Mouse (Mus musculus): ENCODE results near the gene Rpn1. TPM values are rescaled to one million over a fixed set of nuclear protein-coding genes. Genes with fewer than 3 reads are reported as not detected.

Gene Rpn1
- total and polyA plus RNA-seq, 3 experiments, result 67.7 to 114 (median 107) TPM

DNA sequence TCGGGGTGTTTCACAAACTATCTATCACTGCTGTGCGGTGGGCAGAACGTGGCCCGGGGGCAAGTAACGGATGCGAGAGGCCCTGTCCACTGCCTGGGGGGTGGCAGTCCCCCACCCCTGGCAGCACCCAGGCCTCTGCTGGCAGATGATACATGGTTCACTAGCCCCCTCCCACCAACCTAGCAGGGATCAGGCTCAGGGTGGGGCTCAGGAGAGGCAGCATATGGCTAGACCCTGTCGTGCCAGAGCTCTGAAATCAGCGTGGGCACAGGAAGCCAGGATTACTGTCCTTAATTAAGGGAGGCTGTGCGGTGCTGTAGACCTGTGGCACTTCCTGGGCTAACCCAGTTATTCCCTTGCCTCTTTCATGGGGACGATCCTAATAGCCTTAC lies 32.9 kb downstream of the Rpn1 start:
- no peak for TF ChIP-seq CTCF (IDR thresholded peaks at IDR 0.05)
- TF ChIP-seq POLR2A (IDR thresholded peaks at IDR 0.05; ENCODE audit: insufficient read depth, low read depth, low read length), result no peak
- no peak for TF ChIP-seq EP300 (IDR thresholded peaks at IDR 0.05; ENCODE audit: insufficient read depth, low read depth, low read length)
- Histone ChIP-seq H3K79me2 (replicated peaks; ENCODE audit: control insufficient read depth, insufficient read depth, low read length) (no peaks in the 10 kb centered on the region), H3K9ac (ENCODE audit: low read depth, low read length) (no peak overlapping the region), H3K27me3 (ENCODE audit: control insufficient read depth, insufficient read depth, low read length) (no peaks in the 10 kb centered on the region), H3K4me1 (ENCODE audit: control insufficient read depth, insufficient read depth, low read length) (no peaks in the 10 kb centered on the region), H3K4me3 (no peak overlapping the region), H3K27ac (no peak overlapping the region), H3K36me3 (ENCODE audit: control insufficient read depth, insufficient read depth, low read length) (no peaks in the 10 kb centered on the region)
- intact Hi-C loops (cut with DNase I), result no loop called here
- no peak for DNase-seq
- 87% methylated on average over 10 of the region's 10 CpGs for WGBS

DNA sequence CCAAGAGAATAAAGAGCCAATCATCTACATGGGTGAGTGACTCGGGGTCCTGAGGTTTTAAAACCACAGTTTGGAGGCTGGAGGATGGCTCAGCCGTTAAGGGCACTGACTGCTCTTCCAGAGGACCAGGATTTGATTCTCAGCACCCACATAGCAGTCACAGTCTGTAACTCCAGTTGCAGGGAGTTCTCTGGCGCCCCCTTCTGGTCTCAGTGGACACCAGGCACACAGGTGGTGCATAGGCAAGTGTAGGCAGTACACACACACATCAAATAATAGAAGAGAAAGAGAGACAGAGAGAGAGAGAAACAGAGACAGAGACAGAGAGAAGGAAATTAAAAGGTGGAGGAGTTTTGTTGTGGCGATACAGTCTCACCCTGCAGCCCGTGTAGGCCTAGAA lies 35.0 kb downstream of the Rpn1 start:
- intact Hi-C loops (cut with DNase I), result no loop called here
- Histone ChIP-seq H3K4me1 (ENCODE audit: control insufficient read depth, insufficient read depth, low read length) (no peaks in the 10 kb centered on the region; the same call in 1 of the 2 replicates), H3K36me3 (ENCODE audit: control insufficient read depth, insufficient read depth, low read length) (no peaks in the 10 kb centered on the region), H3K79me2 (replicated peaks; ENCODE audit: control insufficient read depth, insufficient read depth, low read length) (no peaks in the 10 kb centered on the region), H3K27me3 (ENCODE audit: control insufficient read depth, insufficient read depth, low read length) (no peaks in the 10 kb centered on the region), H3K27ac (no peak overlapping the region), H3K9ac (ENCODE audit: low read depth, low read length) (no peak overlapping the region), H3K4me3 (no peak overlapping the region)
- WGBS, result 81% methylated on average over 5 of the region's 5 CpGs
- DNase-seq, result no peak
- no peak for TF ChIP-seq EP300 (IDR thresholded peaks at IDR 0.05; ENCODE audit: insufficient read depth, low read depth, low read length)
- TF ChIP-seq CTCF (IDR thresholded peaks at IDR 0.05), result peak; percentile 27
- TF ChIP-seq POLR2A (IDR thresholded peaks at IDR 0.05; ENCODE audit: insufficient read depth, low read depth, low read length), result no peak

DNA sequence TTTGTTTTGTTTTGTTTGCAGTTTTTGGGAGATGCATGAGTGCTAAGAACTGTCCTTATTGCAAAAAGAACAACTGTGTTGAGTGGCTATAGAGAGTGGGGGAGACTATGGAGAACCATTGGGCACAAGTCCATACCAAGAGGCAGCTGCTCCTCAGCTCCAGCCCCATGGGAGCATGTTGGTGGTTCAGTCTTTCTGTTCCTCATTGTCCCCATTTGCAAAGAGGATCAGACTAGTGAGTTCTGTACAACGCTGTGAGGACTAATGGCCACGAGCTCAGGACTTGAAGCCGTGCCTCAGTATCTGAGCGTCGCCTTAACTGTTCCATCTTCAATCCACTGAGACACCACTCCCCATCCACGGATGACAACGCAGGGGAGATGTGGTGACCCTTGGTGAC lies 36.5 kb downstream of the Rpn1 start:
- 92% methylated on average over 7 of the region's 7 CpGs for WGBS
- Histone ChIP-seq H3K27me3 (ENCODE audit: control insufficient read depth, insufficient read depth, low read length) (no peaks in the 10 kb centered on the region), H3K79me2 (replicated peaks; ENCODE audit: control insufficient read depth, insufficient read depth, low read length) (no peaks in the 10 kb centered on the region), H3K4me3 (no peak overlapping the region), H3K27ac (no peak overlapping the region), H3K9ac (ENCODE audit: low read depth, low read length) (no peak overlapping the region), H3K36me3 (ENCODE audit: control insufficient read depth, insufficient read depth, low read length) (no peaks in the 10 kb centered on the region), H3K4me1 (ENCODE audit: control insufficient read depth, insufficient read depth, low read length) (no peaks in the 10 kb centered on the region; the same call in 1 of the 2 replicates)
- intact Hi-C loops (cut with DNase I), result loop anchor here (5.0 kb wide), 1 partner anchor 201 kb away; no protein-coding TSS in a partner anchor
- TF ChIP-seq CTCF (IDR thresholded peaks at IDR 0.05) (no peak), POLR2A (IDR thresholded peaks at IDR 0.05; ENCODE audit: insufficient read depth, low read depth, low read length) (no peak), EP300 (IDR thresholded peaks at IDR 0.05; ENCODE audit: insufficient read depth, low read depth, low read length) (no peak)
- no peak for DNase-seq

DNA sequence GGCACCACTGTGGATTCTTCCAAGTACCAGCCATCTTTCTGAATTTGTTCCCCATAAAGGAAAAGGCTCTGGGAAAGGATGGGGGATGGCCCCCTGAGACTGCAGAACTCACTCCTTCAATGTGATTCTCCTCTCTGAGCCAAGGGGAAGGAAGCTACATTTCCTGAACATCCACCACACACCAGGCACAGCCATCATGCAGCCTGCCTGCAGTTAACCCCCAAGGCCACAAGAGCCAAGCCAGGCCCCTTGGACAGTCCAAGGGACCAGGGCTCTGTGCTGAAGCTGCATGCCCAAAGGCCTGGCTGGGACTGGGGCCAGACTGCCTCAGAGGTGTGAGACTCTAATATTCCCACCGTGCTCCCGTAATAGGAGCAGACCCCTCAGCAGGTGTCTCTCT lies 37.5 kb downstream of the Rpn1 start:
- no peak for DNase-seq
- H3K36me3 ChIP-seq (ENCODE audit: control insufficient read depth, insufficient read depth, low read length), result no peaks in the 10 kb centered on the region
- H3K27me3 ChIP-seq (ENCODE audit: control insufficient read depth, insufficient read depth, low read length), result no peaks in the 10 kb centered on the region
- no peak for TF ChIP-seq POLR2A (IDR thresholded peaks at IDR 0.05; ENCODE audit: insufficient read depth, low read depth, low read length)
- TF ChIP-seq CTCF (IDR thresholded peaks at IDR 0.05), result no peak
- no peak for TF ChIP-seq EP300 (IDR thresholded peaks at IDR 0.05; ENCODE audit: insufficient read depth, low read depth, low read length)
- WGBS, result 65% methylated on average over 2 of the region's 2 CpGs
- H3K79me2 ChIP-seq (replicated peaks; ENCODE audit: control insufficient read depth, insufficient read depth, low read length), result no peaks in the 10 kb centered on the region
- H3K27ac ChIP-seq, result no peak overlapping the region
- H3K9ac ChIP-seq (ENCODE audit: low read depth, low read length), result no peak overlapping the region
- H3K4me1 ChIP-seq (ENCODE audit: control insufficient read depth, insufficient read depth, low read length), result no peaks in the 10 kb centered on the region; the same call in 1 of the 2 replicates
- no peak overlapping the region for H3K4me3 ChIP-seq
- intact Hi-C loops (cut with DNase I), result loop anchor here (5.0 kb wide), 1 partner anchor 201 kb away; no protein-coding TSS in a partner anchor

DNA sequence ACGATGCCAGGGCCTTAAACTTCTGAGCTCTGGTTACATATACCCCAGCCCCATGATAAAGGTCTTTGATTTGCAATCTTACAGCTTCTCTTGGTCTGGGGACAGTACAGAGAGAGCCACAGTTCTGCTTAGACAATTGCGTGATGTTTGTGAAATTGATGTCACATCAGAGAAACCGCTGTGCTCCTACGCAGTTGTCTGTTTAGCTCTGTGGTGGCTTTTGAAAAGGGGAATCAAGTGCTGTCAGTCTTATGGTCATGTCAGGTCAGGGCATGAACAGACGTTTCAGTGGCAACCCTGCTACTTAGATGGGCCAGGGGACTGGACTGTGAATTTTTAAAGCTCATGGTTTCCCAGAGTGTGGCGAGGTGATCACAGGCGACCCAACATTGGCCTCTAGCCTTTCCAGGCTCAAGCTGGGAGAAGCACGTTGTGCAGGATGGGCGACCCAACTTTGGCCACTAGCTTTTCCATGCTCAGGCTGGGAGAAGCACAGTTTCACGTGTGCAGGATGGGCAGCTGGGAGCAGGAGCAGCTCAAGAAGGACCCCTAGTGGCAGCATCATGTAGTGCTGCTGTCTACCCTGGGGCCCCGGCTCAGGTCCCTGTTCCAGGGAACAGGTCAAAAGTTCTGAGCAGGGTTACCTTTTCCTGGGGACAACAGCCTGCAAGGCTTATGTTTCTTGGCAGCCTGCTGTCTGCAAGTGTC lies 39.0 kb downstream of the Rpn1 start:
- intact Hi-C loops (cut with DNase I), result loop anchor here (5.0 kb wide), 1 partner anchor 199 kb away; no protein-coding TSS in a partner anchor
- Histone ChIP-seq H3K36me3 (ENCODE audit: control insufficient read depth, insufficient read depth, low read length) (no peaks in the 10 kb centered on the region), H3K27me3 (ENCODE audit: control insufficient read depth, insufficient read depth, low read length) (no peaks in the 10 kb centered on the region), H3K79me2 (replicated peaks; ENCODE audit: control insufficient read depth, insufficient read depth, low read length) (no peaks in the 10 kb centered on the region), H3K4me1 (ENCODE audit: control insufficient read depth, insufficient read depth, low read length) (no peaks in the 10 kb centered on the region; the same call in 1 of the 2 replicates), H3K9ac (ENCODE audit: low read depth, low read length) (no peak overlapping the region), H3K4me3 (no peak overlapping the region), H3K27ac (no peak overlapping the region)
- no peak for DNase-seq
- no peak for TF ChIP-seq EP300 (IDR thresholded peaks at IDR 0.05; ENCODE audit: insufficient read depth, low read depth, low read length)
- TF ChIP-seq CTCF (IDR thresholded peaks at IDR 0.05), result peak; percentile 37
- TF ChIP-seq POLR2A (IDR thresholded peaks at IDR 0.05; ENCODE audit: insufficient read depth, low read depth, low read length), result no peak
- 49% methylated on average over 11 of the region's 11 CpGs for WGBS

DNA sequence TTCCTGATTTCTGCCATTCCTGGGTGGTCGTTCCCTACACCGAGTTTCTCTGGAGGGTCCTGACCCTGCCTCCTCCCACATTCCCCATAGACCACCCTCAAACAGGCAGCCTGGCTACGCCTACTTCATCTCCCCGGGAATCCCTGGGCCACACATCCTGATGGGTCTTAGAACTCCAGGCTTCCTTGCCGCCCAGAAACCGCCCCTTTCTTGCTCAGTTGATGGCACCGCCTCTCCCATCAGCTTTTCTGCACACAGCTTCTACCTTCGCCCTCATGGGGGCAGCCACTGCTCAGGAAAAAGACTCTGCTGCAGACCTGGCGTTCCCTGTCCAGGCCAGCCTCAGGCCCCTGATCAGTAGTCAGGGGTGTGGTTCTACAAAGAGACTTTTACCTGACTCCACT lies 39.6 kb downstream of the Rpn1 start:
- intact Hi-C loops (cut with DNase I), result loop anchor here (1.0 to 5.0 kb wide), 4 partner anchors 64 to 307 kb away; no protein-coding TSS in a partner anchor
- TF ChIP-seq EP300 (IDR thresholded peaks at IDR 0.05; ENCODE audit: insufficient read depth, low read depth, low read length), result peak; percentile 78
- TF ChIP-seq POLR2A (IDR thresholded peaks at IDR 0.05; ENCODE audit: insufficient read depth, low read depth, low read length), result no peak
- TF ChIP-seq CTCF (IDR thresholded peaks at IDR 0.05), result peak; percentile 70

More for the DNA sequence above, 39.6 kb downstream of the Rpn1 start:
- H3K4me1 ChIP-seq (ENCODE audit: control insufficient read depth, insufficient read depth, low read length), result no peaks in the 10 kb centered on the region; the same call in 1 of the 2 replicates
- H3K36me3 ChIP-seq (ENCODE audit: control insufficient read depth, insufficient read depth, low read length), result no peaks in the 10 kb centered on the region
- WGBS, result 3% methylated on average over 9 of the region's 9 CpGs
- no peaks in the 10 kb centered on the region for H3K27me3 ChIP-seq (ENCODE audit: control insufficient read depth, insufficient read depth, low read length)
- no peak overlapping the region for H3K9ac ChIP-seq (ENCODE audit: low read depth, low read length)
- H3K79me2 ChIP-seq (replicated peaks; ENCODE audit: control insufficient read depth, insufficient read depth, low read length), result no peaks in the 10 kb centered on the region
- DNase-seq, result peak; percentile 69 to 71
- H3K27ac ChIP-seq, result no peak overlapping the region
- H3K4me3 ChIP-seq, result no peak overlapping the region

Measured in heart, adult 2 months (tissue).